Mouse (Mus musculus) large intestine, adult 2 months (tissue): ENCODE measurements around the gene Ogdh. TPM values are rescaled to one million over a fixed set of nuclear protein-coding genes. Genes with fewer than 3 reads are reported as not detected.
A peak's percentile ranks its signal among the peaks of the same experiment; 100 is the strongest.
"Not testable (repeated sequence)": the region's sequence is repeated elsewhere in the genome, so short reads cannot be mapped to it uniquely, and the experiment has no call there.

Source experiments
- DNase-seq: peaks from one replicate; pipeline ENCODE4 v3.0.0-alpha.2; 2012; ENCODE audit warnings: low read depth, low spot score
- WGBS: fragments of 180-500 bp; shearing (Covaris S2); methylation state at CpG from one replicate; pipeline ENCODE4 v1.1.7; 2018; 5-methylcytosine and 5-hydroxymethylcytosine counted together
- polyA plus RNA-seq: library from polyadenylated mRNA; depleted of rRNA; stranded (reverse); fragments of >200 nt; gene quantifications from 2 replicates; pipeline ENCODE4 v1.2.3, GENCODE M21; 2012; rRNA removed

Ogdh gene
- 221 and 357 TPM in 2 replicates for polyA plus RNA-seq

- WGBS: 1% methylated on average over 76 of the region's 77 CpGs
- peak; percentile 95 for DNase-seq
Measured at GRCm38 (mm10) chr11:6291401-6292115, at the start of gene Ogdh. Gene Ogdh (plus strand): TSS chr11:6291633.

- 61% methylated on average over 19 of the region's 19 CpGs for WGBS
- no peak for DNase-seq
Measured at GRCm38 (mm10) chr11:6244707-6245106, 46.7 kb upstream of the Ogdh start.

GRCm38 (mm10) chr11:6252248-6252647, 39.2 kb upstream of the Ogdh start:
- 62% methylated on average over 5 of the region's 5 CpGs for WGBS
- no peak for DNase-seq

GRCm38 (mm10) chr11:6252824-6253223, 38.6 kb upstream of the Ogdh start:
- DNase-seq: no peak
- WGBS: 35% methylated on average over 4 of the region's 4 CpGs

GRCm38 (mm10) chr11:6254602-6255001, 36.8 kb upstream of the Ogdh start:
- WGBS: 49% methylated on average over 2 of the region's 2 CpGs
- not testable (repeated sequence) for DNase-seq

- DNase-seq: no peak
- 73% methylated on average over 6 of the region's 6 CpGs for WGBS
Measured at GRCm38 (mm10) chr11:6256490-6257072, 34.9 kb upstream of the Ogdh start.

GRCm38 (mm10) chr11:6259413-6259812, 32.0 kb upstream of the Ogdh start:
- 93% methylated on average over 7 of the region's 7 CpGs for WGBS
- no peak for DNase-seq

GRCm38 (mm10) chr11:6261434-6262082, 29.9 kb upstream of the Ogdh start:
- WGBS: 76% methylated on average over 10 of the region's 10 CpGs
- no peak for DNase-seq

- DNase-seq: no peak
- WGBS: 60% methylated on average over 9 of the region's 9 CpGs
Measured at GRCm38 (mm10) chr11:6266621-6267020, 24.8 kb upstream of the Ogdh start.

GRCm38 (mm10) chr11:6267320-6268254, 23.8 kb upstream of the Ogdh start, which contains the start of gene Ddx56:
Gene Ddx56 (minus strand): TSS chr11:6267772.
- WGBS: 2% methylated on average over 50 of the region's 50 CpGs
- peak; percentile 91 for DNase-seq

- no peak for DNase-seq
- WGBS: 16% methylated on average over 11 of the region's 11 CpGs
Measured at GRCm38 (mm10) chr11:6273607-6274006, 17.8 kb upstream of the Ogdh start.

GRCm38 (mm10) chr11:6274387-6275093, 16.9 kb upstream of the Ogdh start, which contains the start of gene Tmed4:
Gene Tmed4 (minus strand): TSS chr11:6274870.
- DNase-seq: peak; percentile 95
- under 1% methylated on average over 39 of the region's 39 CpGs for WGBS

GRCm38 (mm10) chr11:6275094-6275484, 16.3 kb upstream of the Ogdh start:
- 17% methylated on average over 7 of the region's 7 CpGs for WGBS
- DNase-seq: no peak

GRCm38 (mm10) chr11:6276466-6276865, 15.0 kb upstream of the Ogdh start:
- no peak for DNase-seq
- 68% methylated on average over 3 of the region's 3 CpGs for WGBS

GRCm38 (mm10) chr11:6282940-6283339, 8.5 kb upstream of the Ogdh start:
- no peak for DNase-seq
- 69% methylated on average over 3 of the region's 3 CpGs for WGBS

GRCm38 (mm10) chr11:6290138-6290537, 1.3 kb upstream of the Ogdh start:
- WGBS: 95% methylated on average over 3 of the region's 3 CpGs
- DNase-seq: no peak

- 42% methylated on average over 3 of the region's 3 CpGs for WGBS
- DNase-seq: no peak
Measured at GRCm38 (mm10) chr11:6290883-6291282, 550 bp upstream of the Ogdh start.

- peak; percentile 73 for DNase-seq
- 12% methylated on average over 33 of the region's 33 CpGs for WGBS
Measured at GRCm38 (mm10) chr11:6292116-6292987, 919 bp downstream of the Ogdh start.
